Comparison of ENCODE assay signal across 21 mouse cellular contexts in the genomic region with DNA sequence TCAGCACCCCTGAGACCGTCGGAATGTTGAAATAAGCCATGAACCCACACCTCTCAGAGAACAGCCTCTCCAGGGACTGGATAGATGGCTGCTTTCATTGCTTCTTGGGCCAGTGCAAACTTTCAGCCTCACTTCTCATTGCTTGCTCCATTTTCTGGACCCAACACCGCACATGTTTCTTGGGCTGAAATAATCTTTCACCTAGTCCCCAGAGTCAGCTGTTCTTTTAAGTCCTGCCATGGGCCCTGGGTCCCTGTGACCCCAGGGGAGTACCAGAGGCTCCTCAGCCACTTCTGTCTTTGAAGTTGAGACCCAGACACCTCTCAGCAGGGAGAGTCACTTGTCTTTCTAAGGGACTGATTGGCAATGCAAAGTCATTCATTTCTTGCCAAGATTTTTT.
DNase-seq lines count a peak whose midpoint lies in the region; ATAC-seq and TF ChIP-seq lines count a peak whose summit lies in the region.
"Had no signal": no experiment of that assay in that cellular context is flagged by ENCODE, and none has a peak within 500 bp of the region (broad histone marks: within the 10 kb centered on the region; RNA-seq: fewer than 3 reads in every experiment).

No protein-coding gene starts in this region.

- no peak overlapping the region for H3K27ac ChIP-seq in heart, embryonic 12.5 days (ENCODE audit: poor library complexity, severe bottlenecking)
- peak overlapping the region; percentile 50; the same call in 1 of the 2 replicates for H3K27ac ChIP-seq in embryonic fibroblast, embryonic 13.5 days (ENCODE audit: insufficient read depth, low read length)
- H3K27ac ChIP-seq: hindbrain, embryonic 10.5 days; intestine, embryonic 15.5 days; liver, embryonic 13.5 days; midbrain, embryonic 12.5 days; neural tube, embryonic 15.5 days; stomach, postnatal 0 days had no signal

- peak; percentile 15 for DNase-seq in adrenal gland, adult 2 months
- DNase-seq in adrenal gland, postnatal 25 days = no peak
- DNase-seq in heart, adult 11 months = peak; percentile 96
- peak; percentile 13 for DNase-seq in heart, postnatal 25 days (ENCODE audit: low spot score)
- DNase-seq in lung, postnatal 36 days = no peak
- DNase-seq in thymus, postnatal 0 days (ENCODE audit: low spot score) = no peak
- DNase-seq: cerebellum, adult 9-10 months; forebrain, postnatal 0 days; kidney, adult 9 months; kidney, postnatal 14 days; liver, embryonic 13.5 days; lung, adult 2 months; lung, postnatal 14 days had no signal

- no peak for ATAC-seq in heart, embryonic 12.5 days (ENCODE audit: insufficient number of reproducible peaks, low FRiP score)
- ATAC-seq: forebrain, postnatal 0 days; hindbrain, embryonic 16.5 days; intestine, embryonic 15.5 days had no signal

- intact Hi-C loops in heart, postnatal 25 days (cut with DNase I) = no loop called here

- WGBS in heart, embryonic 12.5 days = 76% methylated on average over 3 of the region's 3 CpGs

- no peak for TF ChIP-seq POLR2A in embryonic fibroblast, embryonic 13.5 days (IDR thresholded peaks at IDR 0.05; ENCODE audit: low read depth, low read length)

- H3K9me3 ChIP-seq in heart, embryonic 12.5 days (replicated peaks) = no peaks in the 10 kb centered on the region; the same call in 1 of the 2 replicates
- H3K9me3 ChIP-seq: hindbrain, embryonic 10.5 days; intestine, embryonic 15.5 days; liver, embryonic 13.5 days; midbrain, embryonic 12.5 days had no signal

- no peaks in the 10 kb centered on the region for H3K27me3 ChIP-seq in heart, embryonic 12.5 days (replicated peaks)
- H3K27me3 ChIP-seq: intestine, embryonic 15.5 days; liver, embryonic 13.5 days; midbrain, embryonic 12.5 days; neural tube, embryonic 15.5 days had no signal

- no peaks in the 10 kb centered on the region for H3K36me3 ChIP-seq in heart, embryonic 12.5 days
- H3K36me3 ChIP-seq: hindbrain, embryonic 10.5 days; intestine, embryonic 15.5 days; liver, embryonic 13.5 days; midbrain, embryonic 12.5 days; neural tube, embryonic 15.5 days had no signal

- H3K4me1 ChIP-seq in heart, embryonic 12.5 days (replicated peaks) = no peaks in the 10 kb centered on the region
- peaks cover 1% of the 10 kb centered on the region for H3K4me1 ChIP-seq in embryonic fibroblast, embryonic 13.5 days (ENCODE audit: control insufficient read depth, insufficient read depth, low read length)
- H3K4me1 ChIP-seq: hindbrain, embryonic 10.5 days; intestine, embryonic 15.5 days; liver, embryonic 13.5 days; midbrain, embryonic 12.5 days; neural tube, embryonic 15.5 days had no signal

- TF ChIP-seq CTCF in embryonic fibroblast, embryonic 13.5 days (IDR thresholded peaks at IDR 0.05; ENCODE audit: borderline replicate concordance, insufficient read depth, low read length) = no peak

- no peak overlapping the region for H3K9ac ChIP-seq in heart, embryonic 12.5 days
- H3K9ac ChIP-seq: forebrain, postnatal 0 days; intestine, embryonic 15.5 days; liver, embryonic 13.5 days; midbrain, embryonic 12.5 days; neural tube, embryonic 15.5 days had no signal

- no peak overlapping the region for H3K4me2 ChIP-seq in heart, embryonic 12.5 days
- H3K4me2 ChIP-seq: intestine, embryonic 15.5 days; liver, embryonic 13.5 days; midbrain, embryonic 12.5 days; neural tube, embryonic 15.5 days had no signal

- no peak overlapping the region for H3K4me3 ChIP-seq in heart, embryonic 12.5 days
- H3K4me3 ChIP-seq in embryonic fibroblast, embryonic 13.5 days (ENCODE audit: insufficient read depth, low read length) = no peak overlapping the region
- H3K4me3 ChIP-seq: hindbrain, embryonic 10.5 days; intestine, embryonic 15.5 days; liver, embryonic 13.5 days; midbrain, embryonic 12.5 days; neural tube, embryonic 15.5 days had no signal

Comparison
In these comparisons a context has a peak if more than half of its experiments do, and no peak if none do; other contexts are left out.
1. DNase-seq: peak in adrenal gland, adult 2 months (single experiment), heart, adult 11 months (single experiment) and heart, postnatal 25 days (single experiment); none in adrenal gland, postnatal 25 days (single experiment), lung, postnatal 36 days (single experiment) and thymus, postnatal 0 days (single experiment).